Mouse (Mus musculus) neural tube, embryonic 12.5 days (tissue): Measurements from ENCODE around the gene Hunk. TPM values are rescaled to one million over a fixed set of nuclear protein-coding genes. Genes with fewer than 3 reads are reported as not detected.
A peak's percentile ranks its signal among the peaks of the same experiment; 100 is the strongest.

Experiments used
- ATAC-seq: fragments of 200-750 bp; cut with Nextera tagmentation; 2 replicates; pipeline ENCODE4 v1.8.0; 2017; ENCODE audit warnings: low read depth, mild to moderate bottlenecking, moderate TSS enrichment, moderate library complexity; ENCODE audit not compliant: low FRiP score
- H3K27ac ChIP-seq: fragments of 300-500 bp; sonication (generic); 2 replicates; pipeline ENCODE4 v1.5.1; 2016
- H3K27me3 ChIP-seq: fragments of 300-500 bp; sonication (generic); replicated peaks from 2 replicates; pipeline ENCODE4 v1.6.1; 2016; ENCODE audit warnings: mild to moderate bottlenecking
- H3K36me3 ChIP-seq: fragments of 300-500 bp; sonication (generic); 2 replicates; pipeline ENCODE4 v1.6.1; 2016; ENCODE audit warnings: mild to moderate bottlenecking
- H3K4me1 ChIP-seq: fragments of 300-500 bp; sonication (generic); 2 replicates; pipeline ENCODE4 v1.6.1; 2016
- H3K4me2 ChIP-seq: fragments of 300-500 bp; sonication (generic); replicated peaks from 2 replicates; pipeline ENCODE4 v1.6.1; 2016; ENCODE audit warnings: mild to moderate bottlenecking
- H3K4me3 ChIP-seq: fragments of 300-500 bp; sonication (generic); 2 replicates; pipeline ENCODE4 v1.5.1; 2016
- H3K9ac ChIP-seq: fragments of 300-500 bp; sonication (generic); 2 replicates; pipeline ENCODE4 v1.6.1; 2016; ENCODE audit warnings: mild to moderate bottlenecking
- H3K9me3 ChIP-seq: fragments of 300-500 bp; sonication (generic); 2 replicates; pipeline ENCODE4 v1.6.1; 2016; ENCODE audit warnings: mild to moderate bottlenecking
- WGBS: fragments of 180-500 bp; shearing (Covaris S2); methylation state at CpG from one replicate; pipeline ENCODE4 v1.1.7; 2016; 5-methylcytosine and 5-hydroxymethylcytosine counted together
- polyA plus RNA-seq: library from polyadenylated mRNA; unstranded; fragments of >200 nt; fragmentation: Nextera tagmentation; extraction: Ambion mirVana; gene quantifications from 2 replicates; pipeline ENCODE4 v1.2.1, GENCODE M21; 2016

The Hunk gene
- polyA plus RNA-seq = 11.4 and 12.1 TPM in 2 replicates

DNA sequence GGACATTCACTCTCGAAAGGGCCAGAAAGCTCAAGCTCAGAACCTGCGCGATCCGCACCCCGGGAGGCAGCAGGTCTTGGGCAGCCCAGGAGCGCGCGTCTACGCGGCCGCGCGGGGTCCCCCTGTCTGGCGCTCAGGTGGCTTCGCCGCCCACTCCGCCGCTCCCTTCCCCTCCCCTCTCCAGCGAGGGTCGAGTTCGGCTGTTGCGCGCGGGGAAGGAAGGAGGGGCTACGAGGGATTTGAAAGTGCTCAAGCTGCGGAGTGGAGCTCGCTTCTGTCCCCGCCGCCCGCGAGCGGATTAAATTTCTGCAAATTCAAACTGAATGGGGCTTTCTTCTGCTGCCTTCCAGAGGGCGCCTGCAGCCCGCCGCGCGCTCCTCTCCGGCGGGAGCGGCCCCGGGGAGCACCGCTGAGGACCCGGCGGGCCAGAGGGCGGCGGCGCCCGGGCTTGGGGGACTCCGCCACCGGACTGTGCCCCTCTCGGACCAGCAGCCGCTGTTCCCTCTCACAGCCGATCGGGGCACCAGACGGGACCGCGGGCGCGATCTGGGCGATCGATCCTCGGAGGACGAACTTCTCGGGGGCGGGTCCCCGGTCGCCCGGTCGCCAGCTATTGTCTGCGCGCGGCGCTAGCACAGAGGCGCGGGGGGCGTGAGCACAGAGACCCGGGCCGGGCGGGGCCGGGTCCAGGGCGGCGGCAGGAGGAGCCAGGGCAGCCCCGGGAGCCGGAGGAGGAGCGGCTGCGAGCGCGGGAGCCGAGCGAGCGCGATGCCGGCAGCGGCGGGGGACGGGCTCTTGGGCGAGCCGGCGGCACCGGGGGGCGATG lies at the start of gene Hunk:
Gene Hunk, plus strand, starts transcription at position 326 of the 826 bp plus-strand sequence.
- peaks cover 5% of the 10 kb centered on the region for H3K36me3 ChIP-seq
- H3K4me1 ChIP-seq = peaks cover 31% of the 10 kb centered on the region
- 0 out of 2 replicates have a peak, but pooled peaks cover 17% of the 10 kb centered on the region for H3K27me3 ChIP-seq
- H3K9ac ChIP-seq = peak within 1 kb of the TSS; percentile 92
- H3K9me3 ChIP-seq = peaks cover 2% of the 10 kb centered on the region; the same call in 1 of the 2 replicates
- peak within 1 kb of the TSS; percentile 83 for H3K4me3 ChIP-seq
- peak; percentile 78 for ATAC-seq
- peak within 1 kb of the TSS; percentile 85 for H3K4me2 ChIP-seq
- under 1% methylated on average over 97 of the region's 101 CpGs for WGBS
- peak within 1 kb of the TSS; percentile 80 for H3K27ac ChIP-seq

DNA sequence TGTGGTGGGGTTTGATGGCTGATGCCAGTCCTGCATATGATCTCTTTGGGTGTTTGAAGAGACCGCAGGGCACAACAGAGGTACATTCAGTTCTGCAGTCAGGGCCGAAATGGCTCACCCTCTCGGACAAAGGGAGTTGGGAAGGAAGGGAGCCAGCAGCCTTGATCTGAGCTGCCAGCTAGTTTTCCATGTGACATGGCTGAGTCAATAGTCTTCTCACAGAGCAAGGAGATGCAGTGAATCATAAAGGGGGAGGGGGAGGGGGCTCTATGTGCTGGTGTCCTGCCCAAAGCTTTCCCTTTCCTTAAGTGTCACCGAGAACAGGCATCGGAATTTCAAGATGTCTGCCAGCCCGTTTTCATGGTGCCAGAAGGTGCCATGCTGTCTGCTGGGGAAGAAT lies 46.8 kb upstream of the Hunk start:
- Histone ChIP-seq H3K27ac (no peak overlapping the region), H3K4me2 (no peak overlapping the region), H3K4me3 (no peak overlapping the region), H3K9me3 (no peaks in the 10 kb centered on the region), H3K36me3 (no peaks in the 10 kb centered on the region), H3K4me1 (no peaks in the 10 kb centered on the region), H3K27me3 (no peaks in the 10 kb centered on the region), H3K9ac (no peak overlapping the region)
- 96% methylated on average over 6 of the region's 6 CpGs for WGBS
- ATAC-seq = no peak

DNA sequence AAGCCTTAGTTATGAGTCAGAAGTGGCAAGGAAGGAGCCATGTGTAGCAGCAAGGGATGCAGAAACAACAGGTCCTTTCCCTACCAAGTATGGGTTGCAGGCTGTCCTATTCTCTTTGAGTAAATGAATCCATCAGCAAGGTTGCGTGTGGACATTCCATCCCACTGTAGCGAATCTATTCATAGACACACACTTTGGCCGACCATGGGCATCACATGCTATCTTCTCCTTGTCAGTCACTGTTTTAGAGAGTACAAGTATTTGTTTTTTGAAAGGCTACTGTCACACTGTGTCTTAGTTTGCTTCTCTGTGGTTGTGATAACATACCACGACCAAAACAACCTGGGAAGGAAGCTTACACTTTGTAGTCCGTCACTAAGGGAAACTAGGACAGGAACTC lies 44.7 kb upstream of the Hunk start:
- Histone ChIP-seq H3K4me2 (no peak overlapping the region), H3K27ac (no peak overlapping the region), H3K9ac (no peak overlapping the region), H3K27me3 (no peaks in the 10 kb centered on the region), H3K36me3 (no peaks in the 10 kb centered on the region), H3K4me1 (no peaks in the 10 kb centered on the region), H3K9me3 (no peaks in the 10 kb centered on the region), H3K4me3 (no peak overlapping the region)
- WGBS = 89% methylated on average over 5 of the region's 5 CpGs
- no peak for ATAC-seq

DNA sequence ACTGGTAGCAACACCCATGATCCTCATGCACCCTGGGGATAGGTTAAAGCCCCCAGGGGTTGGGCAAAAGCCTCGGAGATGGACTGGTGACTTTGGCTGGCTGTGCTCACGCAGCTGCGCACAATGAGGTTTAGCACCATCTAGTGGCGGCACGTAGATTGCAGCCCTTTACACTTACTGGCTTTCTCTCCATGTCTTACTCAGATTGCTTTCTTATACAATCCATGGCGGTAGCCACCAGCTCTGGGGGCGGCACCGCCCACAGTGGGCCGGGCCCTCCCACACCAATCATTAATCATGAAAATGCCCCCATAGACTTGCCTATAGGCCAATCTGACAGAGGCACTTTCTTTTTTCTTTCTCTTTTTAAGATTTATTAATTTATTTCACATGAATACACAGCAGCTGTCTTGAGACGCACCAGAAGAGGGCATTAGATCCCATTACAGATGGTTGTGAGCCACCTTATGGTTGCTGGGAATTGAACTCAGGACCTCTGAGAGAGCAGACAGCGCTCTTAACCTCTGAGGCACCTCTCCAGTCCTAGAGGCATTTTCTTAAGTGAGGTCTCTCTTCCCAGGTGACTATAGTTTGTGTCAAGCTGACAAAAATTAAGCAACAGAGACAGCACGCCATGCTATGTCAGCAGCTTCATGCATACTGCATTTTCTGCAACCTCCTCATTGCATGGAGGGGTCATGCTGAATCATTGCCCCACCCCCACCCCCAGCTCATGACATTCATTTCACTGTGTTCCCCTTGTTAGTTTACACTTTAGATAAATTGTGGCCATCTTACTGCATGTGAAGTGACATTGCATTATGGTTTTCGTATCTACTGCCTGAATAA lies 35.9 kb upstream of the Hunk start:
- no peaks in the 10 kb centered on the region for H3K4me1 ChIP-seq
- no peak overlapping the region for H3K4me3 ChIP-seq
- H3K36me3 ChIP-seq = no peaks in the 10 kb centered on the region
- H3K9me3 ChIP-seq = no peaks in the 10 kb centered on the region
- WGBS = 28% methylated on average over 12 of the region's 13 CpGs
- no peak overlapping the region for H3K27ac ChIP-seq
- peak; percentile 97 for ATAC-seq
- H3K4me2 ChIP-seq = no peak overlapping the region
- no peak overlapping the region for H3K9ac ChIP-seq
- H3K27me3 ChIP-seq = no peaks in the 10 kb centered on the region

DNA sequence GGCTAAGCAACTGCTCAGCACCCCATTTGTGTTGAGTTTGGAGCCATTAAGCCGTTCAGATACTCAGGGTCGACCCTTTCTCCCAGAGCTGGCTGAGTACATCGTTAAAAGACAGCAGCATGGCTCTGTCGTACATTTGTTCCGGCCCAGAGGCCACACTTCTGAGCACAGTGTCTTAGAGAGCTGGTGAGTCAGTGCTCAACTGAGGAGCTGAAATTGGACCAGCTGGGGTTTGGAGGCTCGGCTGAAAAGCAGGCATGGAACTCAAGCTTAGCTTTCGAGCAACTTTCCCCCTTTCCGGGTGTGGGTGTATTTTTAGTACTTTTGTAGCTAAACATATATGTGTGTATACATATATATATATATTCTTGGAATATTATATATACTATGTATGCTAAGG lies 34.1 kb upstream of the Hunk start:
- Histone ChIP-seq H3K4me2 (no peak overlapping the region), H3K27ac (no peak overlapping the region), H3K36me3 (no peaks in the 10 kb centered on the region), H3K9ac (no peak overlapping the region), H3K27me3 (no peaks in the 10 kb centered on the region), H3K4me3 (no peak overlapping the region), H3K9me3 (no peaks in the 10 kb centered on the region), H3K4me1 (no peaks in the 10 kb centered on the region)
- no peak for ATAC-seq
- WGBS = 54% methylated on average over 8 of the region's 8 CpGs

DNA sequence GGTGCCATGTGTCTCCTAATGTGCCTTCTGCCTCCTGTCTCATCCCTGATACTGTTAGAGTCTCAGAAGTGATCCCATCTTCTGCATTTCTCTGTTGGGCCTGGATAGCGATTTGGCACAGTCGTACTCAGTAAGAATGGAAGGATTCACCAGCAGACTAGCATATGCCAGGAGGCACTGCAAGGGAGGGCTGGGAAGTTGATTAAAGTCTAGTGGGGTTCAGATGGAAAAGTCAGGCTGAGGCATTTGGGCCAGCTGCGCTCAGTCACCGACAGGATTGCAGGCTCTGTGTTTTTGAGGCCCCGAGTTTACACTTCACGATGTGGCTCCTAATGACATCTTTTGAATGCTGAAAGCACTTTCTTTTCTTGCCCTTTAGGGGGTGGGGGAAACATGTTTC lies 33.1 kb upstream of the Hunk start:
- H3K4me3 ChIP-seq = no peak overlapping the region
- H3K27ac ChIP-seq = no peak overlapping the region
- H3K4me2 ChIP-seq = no peak overlapping the region
- H3K9me3 ChIP-seq = no peaks in the 10 kb centered on the region
- H3K4me1 ChIP-seq = no peaks in the 10 kb centered on the region
- no peaks in the 10 kb centered on the region for H3K27me3 ChIP-seq
- no peak overlapping the region for H3K9ac ChIP-seq
- ATAC-seq = no peak
- H3K36me3 ChIP-seq = no peaks in the 10 kb centered on the region
- WGBS = 59% methylated on average over 6 of the region's 6 CpGs

DNA sequence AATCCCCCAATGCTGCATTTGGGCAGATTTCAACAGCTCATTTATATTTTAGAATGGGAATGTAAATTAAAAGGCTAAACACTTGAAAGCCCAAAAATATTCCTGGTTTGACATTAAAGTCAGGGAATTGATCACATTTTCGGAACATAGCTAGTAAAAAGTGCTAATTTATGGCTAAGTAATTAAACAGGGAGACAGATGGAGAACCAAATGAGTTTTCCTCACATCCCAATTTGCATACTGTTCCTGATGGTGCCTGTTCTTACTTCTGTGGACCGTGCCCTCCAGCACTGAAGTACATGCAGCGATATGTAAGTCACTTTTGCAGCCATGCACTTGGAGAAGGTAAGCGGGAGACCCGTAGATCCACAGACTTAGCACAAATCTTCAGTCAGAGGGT lies 32.7 kb upstream of the Hunk start:
- 73% methylated on average over 5 of the region's 5 CpGs for WGBS
- H3K4me1 ChIP-seq = no peaks in the 10 kb centered on the region
- ATAC-seq = no peak
- no peaks in the 10 kb centered on the region for H3K27me3 ChIP-seq
- no peak overlapping the region for H3K4me2 ChIP-seq
- no peaks in the 10 kb centered on the region for H3K36me3 ChIP-seq
- H3K9ac ChIP-seq = no peak overlapping the region
- H3K9me3 ChIP-seq = no peaks in the 10 kb centered on the region
- H3K27ac ChIP-seq = no peak overlapping the region
- no peak overlapping the region for H3K4me3 ChIP-seq

DNA sequence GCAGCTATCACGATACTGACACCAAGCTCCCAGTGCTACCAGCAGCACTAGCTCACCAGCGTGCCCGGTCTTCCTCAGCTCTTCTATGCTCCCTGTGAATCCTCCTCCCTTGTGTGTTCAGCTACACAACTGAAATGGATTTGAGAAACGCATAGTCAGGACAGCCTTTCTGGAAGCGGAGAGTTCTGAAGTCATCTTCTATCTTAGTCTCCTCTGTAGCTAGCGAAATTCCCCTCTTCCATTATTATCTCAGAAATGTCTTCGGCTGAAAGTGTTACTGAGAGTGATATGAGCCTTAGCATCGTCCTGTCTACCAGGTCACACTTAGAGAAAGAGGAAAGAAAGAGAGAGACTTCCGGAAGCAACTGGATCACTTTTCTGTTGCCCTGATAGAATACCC lies 26.5 kb upstream of the Hunk start:
- Histone ChIP-seq H3K4me3 (no peak overlapping the region), H3K4me2 (no peak overlapping the region), H3K27me3 (no peaks in the 10 kb centered on the region), H3K36me3 (no peaks in the 10 kb centered on the region), H3K27ac (no peak overlapping the region), H3K9ac (no peak overlapping the region), H3K4me1 (no peaks in the 10 kb centered on the region), H3K9me3 (no peaks in the 10 kb centered on the region)
- WGBS = 83% methylated on average over 9 of the region's 9 CpGs
- ATAC-seq = no peak

DNA sequence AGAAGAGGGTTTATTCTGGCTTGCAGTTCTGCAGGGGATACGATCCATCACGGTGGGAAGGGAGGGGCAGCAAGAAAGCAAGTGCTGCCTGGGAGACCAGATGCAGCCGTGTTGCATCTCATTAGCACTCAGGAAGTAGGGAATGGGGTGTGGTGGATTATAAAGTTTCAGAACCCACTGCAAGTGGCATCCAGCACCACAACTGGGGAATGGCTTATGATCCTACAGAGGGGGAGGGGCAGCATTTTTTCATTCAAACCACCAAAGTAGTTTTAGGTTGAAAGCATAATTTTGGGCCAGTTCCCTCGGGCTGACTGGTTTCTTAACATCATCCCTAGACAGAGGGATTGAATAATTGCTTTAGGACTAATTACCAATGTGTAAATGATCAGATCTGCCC lies 26.1 kb upstream of the Hunk start:
- ATAC-seq = no peak
- no peaks in the 10 kb centered on the region for H3K4me1 ChIP-seq
- H3K27ac ChIP-seq = no peak overlapping the region
- H3K4me3 ChIP-seq = no peak overlapping the region
- no peaks in the 10 kb centered on the region for H3K9me3 ChIP-seq
- H3K27me3 ChIP-seq = no peaks in the 10 kb centered on the region
- H3K36me3 ChIP-seq = no peaks in the 10 kb centered on the region
- WGBS = 19% methylated on average over 4 of the region's 4 CpGs
- H3K9ac ChIP-seq = no peak overlapping the region
- H3K4me2 ChIP-seq = no peak overlapping the region

DNA sequence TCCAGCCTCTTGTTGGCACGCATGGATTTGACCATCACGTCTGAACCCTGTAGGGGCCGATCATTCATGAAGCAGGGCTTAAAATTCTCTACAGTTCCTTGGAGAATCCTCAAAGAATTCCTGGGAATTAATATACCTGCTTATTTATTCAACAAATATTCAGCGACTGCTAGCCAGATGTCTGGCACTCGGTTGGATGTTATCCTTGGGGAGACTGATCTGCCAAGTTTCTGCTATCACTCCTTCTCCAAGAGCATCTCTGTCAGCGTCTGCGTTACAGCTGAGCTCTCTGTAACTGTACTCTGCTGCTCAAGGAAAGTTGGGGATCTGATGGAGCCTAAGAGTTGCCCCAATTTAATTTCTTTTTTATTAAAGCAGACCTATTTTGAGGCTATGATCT lies 25.5 kb upstream of the Hunk start:
- no peaks in the 10 kb centered on the region for H3K27me3 ChIP-seq
- ATAC-seq = no peak
- H3K9me3 ChIP-seq = no peaks in the 10 kb centered on the region
- H3K4me3 ChIP-seq = no peak overlapping the region
- H3K9ac ChIP-seq = no peak overlapping the region
- no peaks in the 10 kb centered on the region for H3K36me3 ChIP-seq
- 71% methylated on average over 7 of the region's 7 CpGs for WGBS
- no peak overlapping the region for H3K4me2 ChIP-seq
- H3K27ac ChIP-seq = no peak overlapping the region
- H3K4me1 ChIP-seq = no peaks in the 10 kb centered on the region

DNA sequence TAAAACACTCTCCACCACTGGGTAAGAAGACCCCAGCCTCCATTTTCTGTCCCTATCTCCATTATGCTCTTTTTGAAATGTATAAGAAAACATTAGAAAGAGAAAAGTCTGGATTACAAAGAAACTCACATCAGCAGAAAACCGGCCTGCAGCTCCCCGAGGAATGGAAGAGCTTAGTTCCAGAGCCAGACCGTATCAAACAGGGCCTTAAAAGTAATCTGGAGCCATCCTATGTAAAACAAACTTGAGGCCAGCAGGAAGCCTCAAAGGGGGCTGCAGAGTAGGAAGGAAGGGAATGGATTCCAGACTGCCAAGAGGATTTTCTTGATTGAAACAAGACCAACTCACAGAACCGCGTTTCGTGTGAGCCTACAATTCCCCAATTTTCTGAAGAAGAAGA lies 22.9 kb upstream of the Hunk start:
- no peaks in the 10 kb centered on the region for H3K27me3 ChIP-seq

DNA sequence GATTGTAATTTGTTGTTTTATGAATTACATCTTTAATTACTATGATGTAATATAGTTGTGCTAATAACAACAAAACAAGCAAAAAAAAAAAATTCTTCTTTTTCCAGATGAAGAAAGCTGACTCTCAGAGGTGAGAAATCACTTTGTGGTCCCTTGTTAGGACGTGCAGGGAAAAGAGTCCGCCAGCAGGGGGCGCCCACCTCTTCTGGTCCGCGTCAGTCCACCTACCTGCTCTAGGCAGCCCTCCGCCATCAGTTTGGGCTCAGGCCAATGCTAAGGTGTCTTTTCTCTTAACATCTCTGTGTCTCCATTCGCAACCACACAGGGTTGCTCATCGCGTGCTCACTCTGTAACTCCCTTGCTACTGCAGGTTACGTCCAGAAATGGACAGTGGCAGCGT lies 5.9 kb upstream of the Hunk start:
- Histone ChIP-seq H3K36me3 (no peaks in the 10 kb centered on the region), H3K9me3 (no peaks in the 10 kb centered on the region), H3K27me3 (peaks cover 20% of the 10 kb centered on the region; the same call in 1 of the 2 replicates), H3K4me1 (peaks cover 4% of the 10 kb centered on the region; the same call in 1 of the 2 replicates), H3K4me3 (no peak overlapping the region), H3K4me2 (no peak overlapping the region), H3K27ac (no peak overlapping the region), H3K9ac (no peak overlapping the region)
- ATAC-seq = no peak
- WGBS = 15% methylated on average over 11 of the region's 11 CpGs

More for the DNA sequence above, 22.9 kb upstream of the Hunk start:
- Histone ChIP-seq H3K9me3 (no peaks in the 10 kb centered on the region), H3K27ac (no peak overlapping the region), H3K4me1 (no peaks in the 10 kb centered on the region), H3K4me2 (no peak overlapping the region), H3K9ac (no peak overlapping the region), H3K4me3 (no peak overlapping the region), H3K36me3 (no peaks in the 10 kb centered on the region)
- no peak for ATAC-seq
- WGBS = 79% methylated on average over 6 of the region's 6 CpGs
